Mouse (Mus musculus): ENCODE data around the gene Otc. TPM values are rescaled to one million over a fixed set of nuclear protein-coding genes. Genes with fewer than 3 reads are reported as not detected.

Otc gene
- polyA plus RNA-seq, 1 experiment from 2014 or later: 0.07 TPM

DNA sequence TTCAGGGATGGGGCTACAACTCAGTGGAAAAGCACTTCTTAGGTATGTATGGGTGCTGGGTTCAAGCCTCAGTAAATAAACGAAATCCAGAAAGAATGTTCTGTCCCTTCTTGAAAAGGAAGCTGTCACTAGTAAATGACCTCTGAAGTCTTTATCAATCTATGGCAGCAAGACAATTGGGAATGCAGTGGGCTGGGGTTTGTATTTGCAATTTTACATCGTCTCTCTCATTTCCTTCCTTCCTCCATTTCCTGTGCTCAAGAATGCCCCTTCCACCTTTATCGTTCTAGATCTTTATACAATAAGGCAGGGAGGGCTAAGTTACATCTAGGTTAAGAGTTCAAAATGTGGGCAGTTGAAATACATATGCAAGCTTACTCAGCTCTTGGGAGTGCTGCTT lies 17.5 kb upstream of the Otc start:
- DNase-seq (ENCODE audit: low spot score) (no peak), ATAC-seq (ENCODE audit: low FRiP score, low TSS enrichment) (no peak)
- no peak overlapping the region for H3K27ac ChIP-seq (replicated peaks)
- H3K4me1 ChIP-seq (replicated peaks; ENCODE audit: control insufficient read depth, insufficient read depth): no peaks in the 10 kb centered on the region
- TF ChIP-seq CTCF (IDR thresholded peaks at IDR 0.05; ENCODE audit: low read depth) (no peak), EP300 (optimal IDR thresholded peaks at IDR 0.05) (no peak)
- no peak overlapping the region for H3K4me3 ChIP-seq (ENCODE audit: low read depth, low read length)
- no peak overlapping the region for H3K9ac ChIP-seq (ENCODE audit: low read length)
- H3K27me3 ChIP-seq (ENCODE audit: control insufficient read depth, insufficient read depth, low read length): no peaks in the 10 kb centered on the region
- H3K9me3 ChIP-seq (ENCODE audit: control insufficient read depth, low read length): no peaks in the 10 kb centered on the region
- H3K36me3 ChIP-seq (ENCODE audit: control insufficient read depth, insufficient read depth, low read length): no peaks in the 10 kb centered on the region
- 75% methylated on average over 3 of the region's 3 CpGs for WGBS
- no peak overlapping the region for H3K4me2 ChIP-seq (replicated peaks; ENCODE audit: low read depth)

GRCm38 (mm10) chrX:10239515-10239914 lies 12.6 kb upstream of the Otc start:
- ATAC-seq (ENCODE audit: low FRiP score, low TSS enrichment) (no peak), DNase-seq (ENCODE audit: low spot score) (no peak)
- no peak overlapping the region for H3K27ac ChIP-seq (replicated peaks)
- H3K36me3 ChIP-seq (ENCODE audit: control insufficient read depth, insufficient read depth, low read length): no peaks in the 10 kb centered on the region
- H3K9ac ChIP-seq (ENCODE audit: low read length): no peak overlapping the region
- H3K4me3 ChIP-seq (ENCODE audit: low read depth, low read length): no peak overlapping the region
- H3K27me3 ChIP-seq (ENCODE audit: control insufficient read depth, insufficient read depth, low read length): no peaks in the 10 kb centered on the region
- WGBS: 48% methylated on average over 4 of the region's 4 CpGs
- H3K9me3 ChIP-seq (ENCODE audit: control insufficient read depth, low read length): no peaks in the 10 kb centered on the region
- no peak overlapping the region for H3K4me2 ChIP-seq (replicated peaks; ENCODE audit: low read depth)
- TF ChIP-seq CTCF (IDR thresholded peaks at IDR 0.05; ENCODE audit: low read depth) (no peak), EP300 (optimal IDR thresholded peaks at IDR 0.05) (no peak)
- H3K4me1 ChIP-seq (replicated peaks; ENCODE audit: control insufficient read depth, insufficient read depth): no peaks in the 10 kb centered on the region

- no peak for DNase-seq (ENCODE audit: low spot score)
- 68% methylated on average over 3 of the region's 3 CpGs for WGBS
- TF ChIP-seq CTCF (IDR thresholded peaks at IDR 0.05; ENCODE audit: low read depth): no peak
- no peak for TF ChIP-seq EP300 (optimal IDR thresholded peaks at IDR 0.05)
Observed at GRCm38 (mm10) chrX:10243916-10244315, 8.2 kb upstream of the Otc start.

GRCm38 (mm10) chrX:10251357-10251756 lies 748 bp upstream of the Otc start:
- Histone ChIP-seq H3K4me1 (replicated peaks; ENCODE audit: control insufficient read depth, insufficient read depth) (no peaks in the 10 kb centered on the region), H3K27me3 (ENCODE audit: control insufficient read depth, insufficient read depth, low read length) (no peaks in the 10 kb centered on the region), H3K9ac (ENCODE audit: low read length) (no peak overlapping the region), H3K27ac (replicated peaks) (no peak overlapping the region), H3K4me2 (replicated peaks; ENCODE audit: low read depth) (no peak overlapping the region), H3K9me3 (ENCODE audit: control insufficient read depth, low read length) (no peaks in the 10 kb centered on the region), H3K4me3 (ENCODE audit: low read depth, low read length) (no peak overlapping the region), H3K36me3 (ENCODE audit: control insufficient read depth, insufficient read depth, low read length) (no peaks in the 10 kb centered on the region)
- TF ChIP-seq EP300 (optimal IDR thresholded peaks at IDR 0.05): no peak
- no peak for TF ChIP-seq CTCF (IDR thresholded peaks at IDR 0.05; ENCODE audit: low read depth)
- ATAC-seq (ENCODE audit: low FRiP score, low TSS enrichment) (no peak), DNase-seq (ENCODE audit: low spot score) (no peak)

More at GRCm38 (mm10) chrX:10243916-10244315, 8.2 kb upstream of the Otc start:
- no peaks in the 10 kb centered on the region for H3K36me3 ChIP-seq (ENCODE audit: control insufficient read depth, insufficient read depth, low read length)
- no peak overlapping the region for H3K27ac ChIP-seq (replicated peaks)
- H3K27me3 ChIP-seq (ENCODE audit: control insufficient read depth, insufficient read depth, low read length): no peaks in the 10 kb centered on the region
- no peak overlapping the region for H3K4me2 ChIP-seq (replicated peaks; ENCODE audit: low read depth)
- no peak for ATAC-seq (ENCODE audit: low FRiP score, low TSS enrichment)
- no peak overlapping the region for H3K9ac ChIP-seq (ENCODE audit: low read length)
- H3K4me1 ChIP-seq (replicated peaks; ENCODE audit: control insufficient read depth, insufficient read depth): no peaks in the 10 kb centered on the region
- no peak overlapping the region for H3K4me3 ChIP-seq (ENCODE audit: low read depth, low read length)
- H3K9me3 ChIP-seq (ENCODE audit: control insufficient read depth, low read length): no peaks in the 10 kb centered on the region

DNA sequence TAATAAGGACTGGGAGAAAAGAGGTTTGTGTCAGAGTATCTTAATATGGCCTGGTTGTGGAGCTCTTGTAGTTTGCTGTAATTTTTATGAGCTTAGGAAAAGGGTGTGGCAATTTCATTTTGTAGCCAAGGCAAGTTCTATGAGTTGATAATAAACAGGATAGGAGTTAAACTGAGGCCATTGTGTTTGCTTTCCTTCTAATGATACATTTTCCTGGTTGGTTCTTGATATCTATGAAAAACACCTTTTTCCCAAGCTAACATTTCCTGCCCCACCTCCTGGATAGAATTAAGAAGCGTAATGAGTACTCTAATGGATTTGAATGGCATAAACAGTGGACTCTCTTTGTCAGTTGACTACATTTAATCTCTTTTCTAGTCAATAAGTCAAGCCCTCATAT lies 5.7 kb downstream of the Otc start:
- Histone ChIP-seq H3K4me2 (replicated peaks; ENCODE audit: low read depth) (no peak overlapping the region), H3K4me1 (replicated peaks; ENCODE audit: control insufficient read depth, insufficient read depth) (no peaks in the 10 kb centered on the region), H3K4me3 (ENCODE audit: low read depth, low read length) (no peak overlapping the region), H3K9me3 (ENCODE audit: control insufficient read depth, low read length) (no peaks in the 10 kb centered on the region), H3K36me3 (ENCODE audit: control insufficient read depth, insufficient read depth, low read length) (no peaks in the 10 kb centered on the region), H3K27me3 (ENCODE audit: control insufficient read depth, insufficient read depth, low read length) (no peaks in the 10 kb centered on the region), H3K27ac (replicated peaks) (no peak overlapping the region), H3K9ac (ENCODE audit: low read length) (no peak overlapping the region)
- TF ChIP-seq EP300 (optimal IDR thresholded peaks at IDR 0.05) (no peak), CTCF (IDR thresholded peaks at IDR 0.05; ENCODE audit: low read depth) (no peak)
- WGBS: 65% methylated on average over 1 of the region's 1 CpGs
- DNase-seq (ENCODE audit: low spot score): no peak
- ATAC-seq (ENCODE audit: low FRiP score, low TSS enrichment): no peak

GRCm38 (mm10) chrX:10258260-10258659 lies 6.2 kb downstream of the Otc start:
- no peak overlapping the region for H3K4me3 ChIP-seq (ENCODE audit: low read depth, low read length)
- no peak overlapping the region for H3K4me2 ChIP-seq (replicated peaks; ENCODE audit: low read depth)
- no peaks in the 10 kb centered on the region for H3K9me3 ChIP-seq (ENCODE audit: control insufficient read depth, low read length)
- DNase-seq (ENCODE audit: low spot score): no peak
- TF ChIP-seq EP300 (optimal IDR thresholded peaks at IDR 0.05) (no peak), CTCF (IDR thresholded peaks at IDR 0.05; ENCODE audit: low read depth) (no peak)
- H3K9ac ChIP-seq (ENCODE audit: low read length): no peak overlapping the region
- H3K4me1 ChIP-seq (replicated peaks; ENCODE audit: control insufficient read depth, insufficient read depth): no peaks in the 10 kb centered on the region
- ATAC-seq (ENCODE audit: low FRiP score, low TSS enrichment): no peak
- H3K27ac ChIP-seq (replicated peaks): no peak overlapping the region
- no peaks in the 10 kb centered on the region for H3K27me3 ChIP-seq (ENCODE audit: control insufficient read depth, insufficient read depth, low read length)
- WGBS: 61% methylated on average over 5 of the region's 5 CpGs
- H3K36me3 ChIP-seq (ENCODE audit: control insufficient read depth, insufficient read depth, low read length): no peaks in the 10 kb centered on the region
